Mouse (Mus musculus): ENCODE measurements at regions not wholly inside any gene's neighbourhood (a gene's known extent, or its start where the extent isn't known, plus 50 kb on each side); places are given as distances from the start of the nearest gene placed in this dataset.

DNA sequence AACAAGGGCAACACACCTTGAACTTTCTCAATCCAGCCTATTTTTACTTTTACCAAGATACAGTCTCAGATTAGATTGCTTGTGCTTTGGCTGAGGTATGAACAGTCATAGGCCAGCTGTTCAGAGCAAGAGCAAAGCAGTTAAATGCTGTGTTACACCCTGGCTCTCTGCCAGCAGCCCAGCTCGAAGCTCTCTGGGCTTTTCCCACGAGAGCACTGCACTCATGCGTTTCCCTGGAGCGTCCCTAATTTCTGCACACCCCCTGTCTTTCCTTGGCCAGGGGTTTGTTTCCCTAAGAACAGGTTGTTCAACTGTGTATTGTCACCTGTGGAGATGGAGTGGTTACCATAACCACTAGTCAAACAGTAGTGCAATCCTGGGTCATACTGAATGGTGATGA lies 493.6 kb downstream of the Grin2a start:
- H3K79me2 ChIP-seq (replicated peaks; ENCODE audit: control insufficient read depth, extremely low read depth, insufficient read depth, poor library complexity, severe bottlenecking) = no peaks in the 10 kb centered on the region
- H3K9me3 ChIP-seq (replicated peaks; ENCODE audit: low read length) = no peaks in the 10 kb centered on the region
- DNase-seq (ENCODE audit: extremely low read depth) = no peak
- no peak for TF ChIP-seq MAFK (IDR thresholded peaks at IDR 0.05; ENCODE audit: insufficient replicate concordance, low read length)
- no peak for TF ChIP-seq POLR2A (IDR thresholded peaks at IDR 0.05; ENCODE audit: low read depth, low read length)
- TF ChIP-seq ZC3H11A (IDR thresholded peaks at IDR 0.05; ENCODE audit: low read depth, low read length) = no peak
- TF ChIP-seq TCF12 (IDR thresholded peaks at IDR 0.05; ENCODE audit: low read depth, low read length) = no peak
- no peak for TF ChIP-seq SIN3A (IDR thresholded peaks at IDR 0.05; ENCODE audit: low read length)
- TF ChIP-seq MXI1 (IDR thresholded peaks at IDR 0.05; ENCODE audit: low read depth, low read length) = no peak
- H3K4me2 ChIP-seq (ENCODE audit: insufficient read depth, low read depth, poor library complexity, severe bottlenecking) = no peak overlapping the region
- H3K4me3 ChIP-seq (replicated peaks in 1 of 3; ENCODE audit: low read depth in 2 of 3, low read length in 2 of 3, poor library complexity in 1 of 3) = no peak overlapping the region
- H3K4me1 ChIP-seq (ENCODE audit: control insufficient read depth in 1 of 2, insufficient read depth in 2 of 2) = peaks cover 0 to 13% of the 10 kb centered on the region in 2 experiments; a peak in 3 of 4 replicates
- H3K27me3 ChIP-seq (replicated peaks) = no peaks in the 10 kb centered on the region
- no peak overlapping the region for H3K27ac ChIP-seq (ENCODE audit: insufficient read depth, low read depth)
- H3K9ac ChIP-seq (ENCODE audit: insufficient read depth, low read depth) = no peak overlapping the region
- dilution Hi-C loops (cut with MboI; ENCODE audit: extremely low pct_ligation_motif_present, extremely low pct_unique_long_range_greater_than_20kb, low sequenced_read_pairs) (no loop called here), in situ Hi-C loops (cut with MboI; ENCODE audit: low pct_ligation_motif_present, low pct_unique_long_range_greater_than_20kb, low sequenced_read_pairs) (no loop called here)
- H3K36me3 ChIP-seq (replicated peaks in 1 of 2; ENCODE audit: control insufficient read depth in 1 of 2, insufficient read depth in 1 of 2, low read length in 1 of 2) = no peaks in the 10 kb centered on the region

- no peak overlapping the region for H3K4me3 ChIP-seq (replicated peaks in 1 of 3; ENCODE audit: low read depth in 2 of 3, low read length in 2 of 3, poor library complexity in 1 of 3)
- H3K27ac ChIP-seq (ENCODE audit: insufficient read depth, low read depth) = no peak overlapping the region
- H3K4me2 ChIP-seq (ENCODE audit: insufficient read depth, low read depth, poor library complexity, severe bottlenecking) = no peak overlapping the region
- no peaks in the 10 kb centered on the region for H3K36me3 ChIP-seq (replicated peaks in 1 of 2; ENCODE audit: control insufficient read depth in 1 of 2, insufficient read depth in 1 of 2, low read length in 1 of 2)
- dilution Hi-C loops (cut with MboI; ENCODE audit: extremely low pct_ligation_motif_present, extremely low pct_unique_long_range_greater_than_20kb, low sequenced_read_pairs) (no loop called here), in situ Hi-C loops (cut with MboI; ENCODE audit: low pct_ligation_motif_present, low pct_unique_long_range_greater_than_20kb, low sequenced_read_pairs) (no loop called here)
- no peaks in the 10 kb centered on the region for H3K27me3 ChIP-seq (replicated peaks)
- H3K79me2 ChIP-seq (replicated peaks; ENCODE audit: control insufficient read depth, extremely low read depth, insufficient read depth, poor library complexity, severe bottlenecking) = no peaks in the 10 kb centered on the region
- peaks cover 0 to 34% of the 10 kb centered on the region in 2 experiments; a peak in 3 of 4 replicates for H3K4me1 ChIP-seq (ENCODE audit: control insufficient read depth in 1 of 2, insufficient read depth in 2 of 2)
- no peak for DNase-seq (ENCODE audit: extremely low read depth)
- no peak for TF ChIP-seq GABPA (IDR thresholded peaks at IDR 0.05; ENCODE audit: insufficient replicate concordance, low read depth, low read length)
- TF ChIP-seq TCF12 (IDR thresholded peaks at IDR 0.05; ENCODE audit: low read depth, low read length) = no peak
- TF ChIP-seq SIN3A (IDR thresholded peaks at IDR 0.05; ENCODE audit: low read length) = no peak
- no peak for TF ChIP-seq IRF4 (IDR thresholded peaks at IDR 0.05; ENCODE audit: low read depth, low read length)
- no peak for TF ChIP-seq NELFE (IDR thresholded peaks at IDR 0.05; ENCODE audit: low read depth, low read length)
- TF ChIP-seq MYC (IDR thresholded peaks at IDR 0.05; ENCODE audit: low read depth, low read length) = no peak
- TF ChIP-seq ZKSCAN1 (IDR thresholded peaks at IDR 0.05; ENCODE audit: borderline replicate concordance, low read depth, low read length) = no peak
- no peak for TF ChIP-seq MAFK (IDR thresholded peaks at IDR 0.05; ENCODE audit: insufficient replicate concordance, low read length)
- TF ChIP-seq JUND (conservative IDR thresholded peaks at IDR 0.05; ENCODE audit: low read depth, low read length) = no peak
- no peak for TF ChIP-seq UBTF (IDR thresholded peaks at IDR 0.05; ENCODE audit: low read depth, low read length)
- no peaks in the 10 kb centered on the region for H3K9me3 ChIP-seq (replicated peaks; ENCODE audit: low read length)
- H3K9ac ChIP-seq (ENCODE audit: insufficient read depth, low read depth) = no peak overlapping the region
Measured at GRCm38 (mm10) chr16:9509666-9510065, 485.7 kb downstream of the Grin2a start.

- in situ Hi-C loops (cut with MboI; ENCODE audit: low pct_ligation_motif_present, low pct_unique_long_range_greater_than_20kb, low sequenced_read_pairs) (no loop called here), dilution Hi-C loops (cut with MboI; ENCODE audit: extremely low pct_ligation_motif_present, extremely low pct_unique_long_range_greater_than_20kb, low sequenced_read_pairs) (no loop called here)
- Histone ChIP-seq H3K4me2 (ENCODE audit: insufficient read depth, low read depth, poor library complexity, severe bottlenecking) (no peak overlapping the region), H3K79me2 (replicated peaks; ENCODE audit: control insufficient read depth, extremely low read depth, insufficient read depth, poor library complexity, severe bottlenecking) (no peaks in the 10 kb centered on the region), H3K4me1 (ENCODE audit: control insufficient read depth in 1 of 2, insufficient read depth in 2 of 2) (peaks cover 14 to 40% of the 10 kb centered on the region in 2 experiments), H3K9me3 (replicated peaks; ENCODE audit: low read length) (peaks cover 5% of the 10 kb centered on the region), H3K9ac (ENCODE audit: insufficient read depth, low read depth) (no peak overlapping the region), H3K36me3 (replicated peaks in 1 of 2; ENCODE audit: control insufficient read depth in 1 of 2, insufficient read depth in 1 of 2, low read length in 1 of 2) (no peaks in the 10 kb centered on the region), H3K4me3 (replicated peaks in 1 of 3; ENCODE audit: low read depth in 2 of 3, low read length in 2 of 3, poor library complexity in 1 of 3) (no peak overlapping the region), H3K27me3 (replicated peaks) (no peaks in the 10 kb centered on the region), H3K27ac (ENCODE audit: insufficient read depth, low read depth) (no peak overlapping the region)
- TF ChIP-seq E2F4 (IDR thresholded peaks at IDR 0.05; ENCODE audit: insufficient replicate concordance, low read depth, low read length) (no peak), MAX (IDR thresholded peaks at IDR 0.05; ENCODE audit: low read length) (no peak), POLR2AphosphoS2 (IDR thresholded peaks at IDR 0.05; ENCODE audit: low read depth, low read length) (no peak), POLR2A (IDR thresholded peaks at IDR 0.05; ENCODE audit: low read depth, low read length) (no peak), HCFC1 (IDR thresholded peaks at IDR 0.05; ENCODE audit: low read depth, low read length) (no peak), ELF1 (IDR thresholded peaks at IDR 0.05; ENCODE audit: low read depth, low read length) (no peak), ZMIZ1 (IDR thresholded peaks at IDR 0.05; ENCODE audit: low read depth, low read length) (no peak), CHD2 (IDR thresholded peaks at IDR 0.05; ENCODE audit: low read length) (no peak), SIN3A (IDR thresholded peaks at IDR 0.05; ENCODE audit: low read length) (no peak), MAFK (IDR thresholded peaks at IDR 0.05; ENCODE audit: insufficient replicate concordance, low read length) (no peak), EP300 (IDR thresholded peaks at IDR 0.05; ENCODE audit: low read length) (no peak), ETS1 (conservative IDR thresholded peaks at IDR 0.05; ENCODE audit: low read depth, low read length) (no peak), MAZ (IDR thresholded peaks at IDR 0.05; ENCODE audit: low read depth, low read length) (no peak), SMC3 (IDR thresholded peaks at IDR 0.05; ENCODE audit: low read depth, low read length) (no peak), MYC (IDR thresholded peaks at IDR 0.05; ENCODE audit: low read depth, low read length) (no peak), TBP (conservative IDR thresholded peaks at IDR 0.05; ENCODE audit: low read depth, low read length) (no peak), MXI1 (IDR thresholded peaks at IDR 0.05; ENCODE audit: low read depth, low read length) (no peak), ZNF384 (IDR thresholded peaks at IDR 0.05; ENCODE audit: low read depth, low read length) (no peak)
- DNase-seq (ENCODE audit: extremely low read depth) = no peak
Measured at GRCm38 (mm10) chr16:9514538-9514937, 480.8 kb downstream of the Grin2a start.

Measured in CH12.LX (cell line).